ENCODE assay signal across 8 mouse cellular contexts in the genomic region with DNA sequence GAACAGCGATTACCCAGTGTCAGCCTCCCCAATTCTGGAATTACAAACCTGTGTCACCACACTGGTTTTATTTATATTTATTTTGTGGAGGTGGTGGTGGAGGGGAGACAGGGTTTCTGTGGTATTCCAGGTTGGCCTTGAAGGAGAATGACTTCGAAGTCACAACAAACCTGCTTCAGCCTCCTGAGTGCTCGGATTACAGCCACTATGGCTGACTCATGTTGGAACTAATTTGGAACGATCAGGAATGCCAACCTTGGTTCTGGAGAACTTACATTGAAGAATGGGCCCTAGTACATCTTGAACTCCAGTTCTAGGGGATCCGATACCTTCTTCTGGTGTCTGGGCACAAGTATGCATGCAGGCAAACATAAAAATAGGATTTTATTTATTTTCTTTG. TPM values are rescaled to one million over a fixed set of nuclear protein-coding genes. Genes with fewer than 3 reads are reported as not detected.
DNase-seq lines count a peak whose midpoint lies in the region; ATAC-seq lines count a peak whose summit lies in the region.

No protein-coding gene starts in this region.

- peak overlapping the region; percentile 98 for H3K4me3 ChIP-seq in kidney, embryonic 14.5 days (ENCODE audit: low read length)
- peak overlapping the region; percentile 94; the same call in 1 of the 2 replicates for H3K4me3 ChIP-seq in embryonic facial prominence, embryonic 12.5 days
- H3K4me3 ChIP-seq in hindbrain, embryonic 14.5 days (replicated peaks; ENCODE audit: low read length): peak overlapping the region; percentile 96
- peak overlapping the region; percentile 83; the same call in 1 of the 2 replicates for H3K4me3 ChIP-seq in midbrain, embryonic 15.5 days

- peak overlapping the region; percentile 67 for H3K4me2 ChIP-seq in kidney, embryonic 14.5 days (replicated peaks; ENCODE audit: low read depth, low read length)
- peak overlapping the region; percentile 89 for H3K4me2 ChIP-seq in embryonic facial prominence, embryonic 12.5 days (replicated peaks)
- peak overlapping the region; percentile 70 for H3K4me2 ChIP-seq in hindbrain, embryonic 14.5 days (replicated peaks)
- H3K4me2 ChIP-seq in midbrain, embryonic 15.5 days: peak overlapping the region; percentile 87

- 52% methylated on average over 5 of the region's 5 CpGs for WGBS in kidney, embryonic 14.5 days
- 64% methylated on average over 5 of the region's 5 CpGs for WGBS in embryonic facial prominence, embryonic 12.5 days
- WGBS in hindbrain, embryonic 14.5 days: 74% methylated on average over 5 of the region's 5 CpGs
- 73% methylated on average over 5 of the region's 5 CpGs for WGBS in midbrain, embryonic 15.5 days

- peaks cover 14% of the 10 kb centered on the region; the same call in 1 of the 2 replicates for H3K4me1 ChIP-seq in kidney, embryonic 14.5 days (ENCODE audit: control insufficient read depth, insufficient read depth, low read length)
- peaks cover 10% of the 10 kb centered on the region for H3K4me1 ChIP-seq in embryonic facial prominence, embryonic 12.5 days
- H3K4me1 ChIP-seq in hindbrain, embryonic 14.5 days (replicated peaks; ENCODE audit: control insufficient read depth, insufficient read depth, low read length): peaks cover 26% of the 10 kb centered on the region
- peaks cover 22% of the 10 kb centered on the region for H3K4me1 ChIP-seq in midbrain, embryonic 15.5 days

- no peaks in the 10 kb centered on the region for H3K27me3 ChIP-seq in kidney, embryonic 14.5 days (ENCODE audit: control insufficient read depth, insufficient read depth, low read length)
- no peaks in the 10 kb centered on the region for H3K27me3 ChIP-seq in embryonic facial prominence, embryonic 12.5 days
- no peaks in the 10 kb centered on the region for H3K27me3 ChIP-seq in hindbrain, embryonic 14.5 days (ENCODE audit: control insufficient read depth, insufficient read depth, low read length)
- H3K27me3 ChIP-seq in midbrain, embryonic 15.5 days (replicated peaks): no peaks in the 10 kb centered on the region

- no peaks in the 10 kb centered on the region for H3K36me3 ChIP-seq in kidney, embryonic 14.5 days (ENCODE audit: control insufficient read depth, insufficient read depth, low read length)
- H3K36me3 ChIP-seq in embryonic facial prominence, embryonic 12.5 days: no peaks in the 10 kb centered on the region
- H3K36me3 ChIP-seq in hindbrain, embryonic 14.5 days (replicated peaks; ENCODE audit: control insufficient read depth, insufficient read depth): no peaks in the 10 kb centered on the region
- H3K36me3 ChIP-seq in midbrain, embryonic 15.5 days (replicated peaks): no peaks in the 10 kb centered on the region

- no peak for DNase-seq in kidney, postnatal 14 days
- no peak for DNase-seq in hindbrain, embryonic 14.5 days (ENCODE audit: low spot score)
- no peak for DNase-seq in B cell, adult 2 months
- DNase-seq in ovary, postnatal 14 days (ENCODE audit: low spot score): no peak
- no peak for DNase-seq in frontal cortex, adult 2 months (ENCODE audit: extremely low spot score in 1 of 2, low spot score in 1 of 2)

- H3K9ac ChIP-seq in kidney, embryonic 14.5 days (ENCODE audit: low read depth, low read length): no peak overlapping the region
- no peak overlapping the region for H3K9ac ChIP-seq in embryonic facial prominence, embryonic 12.5 days
- H3K9ac ChIP-seq in hindbrain, embryonic 14.5 days: peak overlapping the region; percentile 63
- H3K9ac ChIP-seq in midbrain, embryonic 15.5 days: no peak overlapping the region

- peak overlapping the region; percentile 75; the same call in 1 of the 2 replicates for H3K27ac ChIP-seq in kidney, embryonic 14.5 days (ENCODE audit: low read depth, low read length)
- H3K27ac ChIP-seq in embryonic facial prominence, embryonic 12.5 days: no peak overlapping the region
- H3K27ac ChIP-seq in hindbrain, embryonic 14.5 days: no peak overlapping the region
- no peak overlapping the region for H3K27ac ChIP-seq in midbrain, embryonic 15.5 days

- no peak for ATAC-seq in kidney, embryonic 14.5 days (ENCODE audit: low FRiP score, low TSS enrichment)
- no peak for ATAC-seq in embryonic facial prominence, embryonic 12.5 days (ENCODE audit: insufficient number of reproducible peaks, insufficient read depth, low FRiP score, low TSS enrichment)
- ATAC-seq in hindbrain, embryonic 14.5 days (ENCODE audit: low FRiP score): no peak
- ATAC-seq in midbrain, embryonic 15.5 days (replicated peaks): no peak

- no peaks in the 10 kb centered on the region for H3K9me3 ChIP-seq in kidney, embryonic 14.5 days (ENCODE audit: control insufficient read depth, low read length)
- H3K9me3 ChIP-seq in embryonic facial prominence, embryonic 12.5 days: no peaks in the 10 kb centered on the region
- no peaks in the 10 kb centered on the region for H3K9me3 ChIP-seq in hindbrain, embryonic 14.5 days (ENCODE audit: control insufficient read depth, low read length)
- no peaks in the 10 kb centered on the region for H3K9me3 ChIP-seq in midbrain, embryonic 15.5 days

RNA-seq across cellular contexts. Expression of gene BC005537, which starts 2.1 kb away (rescaled TPM):
- 35.3 and 41.5 TPM in 2 replicates for polyA plus RNA-seq in kidney, embryonic 14.5 days (2014; fragmentation: Nextera tagmentation; extraction: Ambion mirVana)
- polyA plus RNA-seq in embryonic facial prominence, embryonic 12.5 days (2016; fragmentation: Nextera tagmentation; extraction: Ambion mirVana): 16.4 and 17.3 TPM in 2 replicates
- 40.8 and 43.7 TPM in 2 replicates for polyA plus RNA-seq in hindbrain, embryonic 14.5 days (2014; fragmentation: Nextera tagmentation; extraction: Ambion mirVana)
- 24.2 and 25.0 TPM in 2 replicates for polyA plus RNA-seq in midbrain, embryonic 15.5 days (2015; fragmentation: Nextera tagmentation; extraction: Ambion mirVana)
- 139 and 148 TPM in 2 replicates for polyA plus RNA-seq in frontal cortex, adult 2 months (2012; rRNA removed)

RNA-seq across cellular contexts. Expression of gene Acot13, which starts 32.0 kb away (rescaled TPM):
- polyA plus RNA-seq in kidney, embryonic 14.5 days (2014; fragmentation: Nextera tagmentation; extraction: Ambion mirVana): 81.8 and 91.6 TPM in 2 replicates
- polyA plus RNA-seq in embryonic facial prominence, embryonic 12.5 days (2016; fragmentation: Nextera tagmentation; extraction: Ambion mirVana): 64.9 and 66.1 TPM in 2 replicates
- 55.6 and 59.9 TPM in 2 replicates for polyA plus RNA-seq in hindbrain, embryonic 14.5 days (2014; fragmentation: Nextera tagmentation; extraction: Ambion mirVana)
- polyA plus RNA-seq in midbrain, embryonic 15.5 days (2015; fragmentation: Nextera tagmentation; extraction: Ambion mirVana): 43.5 and 49.2 TPM in 2 replicates
- 148 and 246 TPM in 2 replicates for polyA plus RNA-seq in frontal cortex, adult 2 months (2012; rRNA removed)

RNA-seq across cellular contexts. Expression of gene Tdp2, which starts 32.1 kb away (rescaled TPM):
- polyA plus RNA-seq in kidney, embryonic 14.5 days (2014; fragmentation: Nextera tagmentation; extraction: Ambion mirVana): 68.8 and 79.9 TPM in 2 replicates
- polyA plus RNA-seq in embryonic facial prominence, embryonic 12.5 days (2016; fragmentation: Nextera tagmentation; extraction: Ambion mirVana): 67.6 and 71.4 TPM in 2 replicates
- polyA plus RNA-seq in hindbrain, embryonic 14.5 days (2014; fragmentation: Nextera tagmentation; extraction: Ambion mirVana): 34.7 and 37.5 TPM in 2 replicates
- 28.7 and 33.2 TPM in 2 replicates for polyA plus RNA-seq in midbrain, embryonic 15.5 days (2015; fragmentation: Nextera tagmentation; extraction: Ambion mirVana)
- 28.8 and 30.2 TPM in 2 replicates for polyA plus RNA-seq in frontal cortex, adult 2 months (2012; rRNA removed)

RNA-seq across cellular contexts. Expression of gene Gmnn, which starts 37.7 kb away (rescaled TPM):
- 134 and 174 TPM in 2 replicates for polyA plus RNA-seq in kidney, embryonic 14.5 days (2014; fragmentation: Nextera tagmentation; extraction: Ambion mirVana)
- 109 and 113 TPM in 2 replicates for polyA plus RNA-seq in embryonic facial prominence, embryonic 12.5 days (2016; fragmentation: Nextera tagmentation; extraction: Ambion mirVana)
- polyA plus RNA-seq in hindbrain, embryonic 14.5 days (2014; fragmentation: Nextera tagmentation; extraction: Ambion mirVana): 20.6 and 22.1 TPM in 2 replicates
- 14.6 and 17.2 TPM in 2 replicates for polyA plus RNA-seq in midbrain, embryonic 15.5 days (2015; fragmentation: Nextera tagmentation; extraction: Ambion mirVana)
- 5.8 and 8.1 TPM in 2 replicates for polyA plus RNA-seq in frontal cortex, adult 2 months (2012; rRNA removed)

RNA-seq across cellular contexts. Expression of gene D130043K22Rik, which starts 45.6 kb away (rescaled TPM):
- polyA plus RNA-seq in kidney, embryonic 14.5 days (2014; fragmentation: Nextera tagmentation; extraction: Ambion mirVana): 0.29 and 0.64 TPM in 2 replicates
- 0.58 and 0.73 TPM in 2 replicates for polyA plus RNA-seq in embryonic facial prominence, embryonic 12.5 days (2016; fragmentation: Nextera tagmentation; extraction: Ambion mirVana)
- 5.5 and 8.0 TPM in 2 replicates for polyA plus RNA-seq in hindbrain, embryonic 14.5 days (2014; fragmentation: Nextera tagmentation; extraction: Ambion mirVana)
- polyA plus RNA-seq in midbrain, embryonic 15.5 days (2015; fragmentation: Nextera tagmentation; extraction: Ambion mirVana): 5.9 and 7.8 TPM in 2 replicates
- polyA plus RNA-seq in frontal cortex, adult 2 months (2012; rRNA removed): 10.8 and 13.1 TPM in 2 replicates
